Mouse (Mus musculus): Measurements from ENCODE around the gene Acr. TPM values are rescaled to one million over a fixed set of nuclear protein-coding genes. Genes with fewer than 3 reads are reported as not detected.

The Acr gene
- polyA plus RNA-seq, 1 experiment = 1.1 TPM

DNA sequence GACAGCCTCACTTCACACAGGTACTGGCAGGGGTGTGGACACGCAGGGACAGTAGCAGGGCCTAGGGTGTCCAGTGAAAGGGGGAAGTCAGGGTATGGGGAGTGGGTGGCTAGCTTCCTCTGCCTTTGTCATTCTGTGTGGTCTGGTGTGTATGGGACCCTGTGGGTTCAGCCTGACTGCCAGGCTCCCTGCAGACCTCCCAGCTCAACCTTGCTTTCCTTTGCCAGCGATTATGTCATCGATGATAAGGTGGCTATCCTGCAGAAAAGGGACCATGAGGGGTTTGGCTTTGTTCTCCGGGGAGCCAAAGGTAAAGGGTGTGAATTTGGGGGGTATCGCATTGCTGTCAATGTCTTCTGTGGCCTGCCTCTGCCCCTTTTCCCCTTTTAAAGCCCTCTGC is 36.7 kb upstream of the Acr start:
- no peak for TF ChIP-seq CTCF (IDR thresholded peaks at IDR 0.05; ENCODE audit: extremely low read depth, insufficient read depth, insufficient read length, insufficient replicate concordance)
- TF ChIP-seq POLR2A (IDR thresholded peaks at IDR 0.05; ENCODE audit: low read depth, low read length) = no peak
- H3K36me3 ChIP-seq (ENCODE audit: control insufficient read depth, insufficient read depth, low read length) = no peaks in the 10 kb centered on the region
- no peaks in the 10 kb centered on the region for H3K4me1 ChIP-seq (ENCODE audit: control insufficient read depth, insufficient read depth, insufficient read length)
- no peaks in the 10 kb centered on the region for H3K27me3 ChIP-seq (ENCODE audit: control insufficient read depth, insufficient read depth, low read length)
- H3K4me3 ChIP-seq (ENCODE audit: extremely low read depth, insufficient read depth, insufficient read length) = no peak overlapping the region
- H3K27ac ChIP-seq (ENCODE audit: insufficient read depth, low read length) = no peak overlapping the region
- no peak for DNase-seq (ENCODE audit: low read depth in 1 of 2, low spot score in 2 of 2)
- WGBS = 96% methylated on average over 5 of the region's 5 CpGs

DNA sequence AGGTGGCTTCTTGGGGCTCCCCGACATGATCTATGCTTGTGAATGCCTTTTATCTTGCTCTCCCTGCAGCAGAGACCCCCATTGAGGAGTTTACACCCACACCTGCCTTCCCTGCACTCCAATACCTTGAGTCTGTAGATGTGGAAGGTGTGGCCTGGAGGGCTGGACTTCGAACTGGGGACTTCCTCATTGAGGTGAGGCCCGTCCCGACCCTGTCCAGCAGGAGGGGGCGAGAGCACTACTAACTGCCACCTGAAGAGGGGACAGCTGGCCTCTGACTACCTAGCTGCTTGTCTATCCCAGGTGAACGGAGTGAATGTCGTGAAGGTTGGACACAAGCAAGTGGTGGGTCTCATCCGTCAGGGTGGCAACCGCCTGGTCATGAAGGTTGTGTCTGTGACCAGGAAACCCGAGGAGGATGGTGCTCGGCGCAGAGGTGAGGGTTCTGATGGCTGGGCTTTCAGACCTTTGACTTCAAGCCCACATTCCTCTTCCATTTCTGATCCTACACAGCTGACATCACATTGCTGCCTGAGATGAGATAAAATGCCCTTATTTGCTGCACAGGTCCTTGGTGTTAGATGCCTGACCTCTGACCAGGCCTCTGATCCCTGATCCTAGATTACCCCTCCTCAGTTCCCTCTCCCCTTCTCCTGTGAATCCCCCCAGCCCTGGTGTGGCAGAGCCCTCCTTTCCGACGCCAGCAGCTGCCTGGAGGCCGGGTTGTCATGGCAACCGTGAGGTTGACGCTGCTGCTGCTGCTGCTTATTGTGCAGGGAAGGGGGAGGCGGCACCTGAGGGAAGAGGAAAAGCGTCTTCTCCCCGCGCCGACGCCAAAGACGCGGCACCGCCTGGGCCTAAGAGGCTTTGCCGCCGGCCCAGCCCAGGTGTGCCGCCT is 35.9 kb upstream of the Acr start:
- Histone ChIP-seq H3K4me3 (ENCODE audit: extremely low read depth, insufficient read depth, insufficient read length) (no peak overlapping the region), H3K27me3 (ENCODE audit: control insufficient read depth, insufficient read depth, low read length) (no peaks in the 10 kb centered on the region), H3K27ac (ENCODE audit: insufficient read depth, low read length) (no peak overlapping the region), H3K36me3 (ENCODE audit: control insufficient read depth, insufficient read depth, low read length) (no peaks in the 10 kb centered on the region), H3K4me1 (ENCODE audit: control insufficient read depth, insufficient read depth, insufficient read length) (no peaks in the 10 kb centered on the region)
- no peak for DNase-seq (ENCODE audit: low read depth in 1 of 2, low spot score in 2 of 2)
- TF ChIP-seq POLR2A (IDR thresholded peaks at IDR 0.05; ENCODE audit: low read depth, low read length) (no peak), CTCF (IDR thresholded peaks at IDR 0.05; ENCODE audit: extremely low read depth, insufficient read depth, insufficient read length, insufficient replicate concordance) (no peak)
- WGBS = 85% methylated on average over 29 of the region's 29 CpGs

DNA sequence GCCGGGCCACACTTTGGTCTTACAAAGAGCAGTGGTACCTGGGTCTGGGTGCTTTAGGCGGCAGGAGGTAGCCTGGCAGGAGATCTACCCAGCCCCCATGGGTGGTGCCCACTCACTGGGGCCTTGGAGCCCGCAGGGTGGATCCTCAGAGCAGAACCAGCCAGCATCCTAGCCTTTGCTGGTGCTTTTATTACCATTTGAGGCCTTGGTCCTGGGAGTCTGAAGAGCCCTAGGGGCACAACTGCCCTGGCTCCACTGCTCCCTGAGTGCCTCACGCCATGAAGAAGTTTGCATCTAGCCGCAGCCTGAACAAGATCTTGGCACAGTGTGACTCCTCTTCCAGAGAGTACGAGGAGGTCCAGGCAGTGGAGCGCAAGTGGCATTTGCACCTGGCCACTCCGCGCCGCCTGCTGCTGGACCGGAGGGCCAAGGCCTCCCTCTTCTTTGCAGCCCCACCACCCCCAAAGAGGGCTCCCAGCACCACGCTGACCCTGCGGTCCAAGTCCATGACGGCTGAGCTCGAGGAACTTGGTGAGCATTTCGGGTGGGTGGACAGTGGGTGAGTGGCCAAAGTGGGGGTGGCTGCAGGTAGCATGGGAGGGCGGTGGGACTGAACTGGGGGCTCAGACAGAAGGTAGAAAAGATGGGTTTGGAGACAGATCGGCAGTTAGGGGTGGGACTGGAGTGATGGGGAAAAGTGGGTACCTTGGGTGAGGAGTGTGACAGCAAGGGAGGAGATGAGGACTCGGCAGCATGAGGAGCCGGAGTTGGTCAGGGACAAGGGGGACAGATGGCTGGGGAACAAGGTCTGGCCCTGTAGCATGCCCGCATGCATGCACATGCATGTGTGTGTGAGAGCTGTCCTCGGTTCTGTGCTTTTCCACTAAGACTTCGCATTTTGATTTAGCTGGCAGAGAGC is 34.9 kb upstream of the Acr start:
- TF ChIP-seq CTCF (IDR thresholded peaks at IDR 0.05; ENCODE audit: extremely low read depth, insufficient read depth, insufficient read length, insufficient replicate concordance) = no peak
- no peak for TF ChIP-seq POLR2A (IDR thresholded peaks at IDR 0.05; ENCODE audit: low read depth, low read length)
- H3K27ac ChIP-seq (ENCODE audit: insufficient read depth, low read length) = no peak overlapping the region
- no peaks in the 10 kb centered on the region for H3K27me3 ChIP-seq (ENCODE audit: control insufficient read depth, insufficient read depth, low read length)
- 92% methylated on average over 23 of the region's 23 CpGs for WGBS
- H3K36me3 ChIP-seq (ENCODE audit: control insufficient read depth, insufficient read depth, low read length) = no peaks in the 10 kb centered on the region
- DNase-seq (ENCODE audit: low read depth in 1 of 2, low spot score in 2 of 2) = no peak
- no peaks in the 10 kb centered on the region for H3K4me1 ChIP-seq (ENCODE audit: control insufficient read depth, insufficient read depth, insufficient read length)
- H3K4me3 ChIP-seq (ENCODE audit: extremely low read depth, insufficient read depth, insufficient read length) = no peak overlapping the region

DNA sequence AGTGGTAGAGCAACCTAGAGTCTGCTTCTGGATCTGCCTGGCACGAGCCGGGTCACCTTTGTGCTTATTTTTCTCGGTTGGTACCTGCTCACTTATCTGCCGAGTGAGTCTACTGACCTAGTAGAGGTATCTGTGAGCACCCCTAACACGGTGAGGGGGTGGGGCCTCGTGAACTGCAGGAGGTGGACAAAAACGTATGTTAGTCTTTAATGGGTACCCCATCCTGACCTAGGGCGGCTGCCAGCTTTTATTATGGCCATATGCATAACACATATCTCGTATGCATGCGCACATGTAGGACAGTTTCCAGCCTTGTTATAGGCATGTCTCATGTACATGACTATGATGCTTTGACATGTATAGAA is 34.3 kb upstream of the Acr start:
- Histone ChIP-seq H3K27me3 (ENCODE audit: control insufficient read depth, insufficient read depth, low read length) (no peaks in the 10 kb centered on the region), H3K4me1 (ENCODE audit: control insufficient read depth, insufficient read depth, insufficient read length) (no peaks in the 10 kb centered on the region), H3K4me3 (ENCODE audit: extremely low read depth, insufficient read depth, insufficient read length) (no peak overlapping the region), H3K36me3 (ENCODE audit: control insufficient read depth, insufficient read depth, low read length) (no peaks in the 10 kb centered on the region), H3K27ac (ENCODE audit: insufficient read depth, low read length) (no peak overlapping the region)
- DNase-seq (ENCODE audit: low read depth in 1 of 2, low spot score in 2 of 2) = no peak
- no peak for TF ChIP-seq CTCF (IDR thresholded peaks at IDR 0.05; ENCODE audit: extremely low read depth, insufficient read depth, insufficient read length, insufficient replicate concordance)
- TF ChIP-seq POLR2A (IDR thresholded peaks at IDR 0.05; ENCODE audit: low read depth, low read length) = no peak
- 90% methylated on average over 10 of the region's 10 CpGs for WGBS

DNA sequence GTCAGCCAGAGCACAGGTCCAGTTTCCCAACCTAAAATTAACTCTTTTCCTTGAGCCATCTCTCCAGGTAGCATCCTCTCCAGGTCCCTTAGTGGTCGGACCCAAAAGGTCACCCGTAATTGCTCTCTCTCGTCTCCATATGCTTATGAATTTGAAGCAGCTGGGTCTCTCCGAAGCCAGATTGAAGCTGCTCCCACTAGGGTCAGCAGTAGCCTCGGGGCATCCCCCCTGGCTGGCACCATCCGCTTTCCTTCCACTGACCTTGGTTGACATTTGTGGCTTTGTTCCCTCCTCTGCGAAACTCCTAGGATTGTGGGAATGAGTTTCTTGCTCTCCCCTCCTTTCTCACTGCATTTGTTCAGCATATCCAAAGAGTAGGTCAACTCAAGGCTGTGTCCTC is 24.0 kb upstream of the Acr start:
- Histone ChIP-seq H3K4me3 (ENCODE audit: extremely low read depth, insufficient read depth, insufficient read length) (no peak overlapping the region), H3K27ac (ENCODE audit: insufficient read depth, low read length) (no peak overlapping the region), H3K36me3 (ENCODE audit: control insufficient read depth, insufficient read depth, low read length) (no peaks in the 10 kb centered on the region), H3K27me3 (ENCODE audit: control insufficient read depth, insufficient read depth, low read length) (no peaks in the 10 kb centered on the region), H3K4me1 (ENCODE audit: control insufficient read depth, insufficient read depth, insufficient read length) (no peaks in the 10 kb centered on the region; the same call in 1 of the 2 replicates)
- no peak for DNase-seq (ENCODE audit: low read depth in 1 of 2, low spot score in 2 of 2)
- WGBS = 92% methylated on average over 7 of the region's 7 CpGs
- TF ChIP-seq POLR2A (IDR thresholded peaks at IDR 0.05; ENCODE audit: low read depth, low read length) (no peak), CTCF (IDR thresholded peaks at IDR 0.05; ENCODE audit: extremely low read depth, insufficient read depth, insufficient read length, insufficient replicate concordance) (no peak)

DNA sequence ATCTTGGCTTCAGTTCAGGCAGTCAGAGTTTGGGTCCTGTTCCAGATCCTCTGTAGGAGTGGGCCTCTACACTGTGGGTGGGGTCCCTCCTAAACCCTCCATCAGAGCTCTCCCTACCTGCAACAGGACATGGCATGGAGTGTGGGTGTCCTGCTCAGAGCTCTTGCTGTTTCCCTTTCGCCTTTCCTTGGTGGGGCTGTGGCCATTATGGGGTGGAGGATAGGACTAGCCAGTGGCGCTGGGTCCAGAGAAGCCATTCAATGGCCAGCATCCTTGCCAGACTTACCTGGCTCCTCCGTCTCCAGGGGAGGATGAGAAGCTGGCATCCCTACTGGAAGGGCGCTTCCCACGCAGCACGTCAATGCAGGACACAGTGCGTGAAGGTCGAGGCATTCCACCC is 20.8 kb upstream of the Acr start:
- no peak for TF ChIP-seq CTCF (IDR thresholded peaks at IDR 0.05; ENCODE audit: extremely low read depth, insufficient read depth, insufficient read length, insufficient replicate concordance)
- TF ChIP-seq POLR2A (IDR thresholded peaks at IDR 0.05; ENCODE audit: low read depth, low read length) = no peak
- Histone ChIP-seq H3K4me1 (ENCODE audit: control insufficient read depth, insufficient read depth, insufficient read length) (no peaks in the 10 kb centered on the region; the same call in 1 of the 2 replicates), H3K4me3 (ENCODE audit: extremely low read depth, insufficient read depth, insufficient read length) (no peak overlapping the region), H3K27me3 (ENCODE audit: control insufficient read depth, insufficient read depth, low read length) (no peaks in the 10 kb centered on the region), H3K27ac (ENCODE audit: insufficient read depth, low read length) (no peak overlapping the region), H3K36me3 (ENCODE audit: control insufficient read depth, insufficient read depth, low read length) (no peaks in the 10 kb centered on the region)
- 95% methylated on average over 8 of the region's 8 CpGs for WGBS
- no peak for DNase-seq (ENCODE audit: low read depth in 1 of 2, low spot score in 2 of 2)

Data from spleen, adult 2 months (tissue).